ENCODE assay signal across 14 mouse cellular contexts in genomic region chr13:26495871-26496270, GRCm38 (mm10).
DNase-seq lines count a peak whose midpoint lies in the region.
"Had no signal": no experiment of that assay in that cellular context is flagged by ENCODE, and none has a peak within 500 bp of the region (broad histone marks: within the 10 kb centered on the region; RNA-seq: fewer than 3 reads in every experiment).

No protein-coding gene starts in this region.

- DNase-seq in Muller cell, postnatal 12 days (ENCODE audit: inconsistent ontology term) = peak; percentile 67
- peak; percentile 16 for DNase-seq in NIH3T3 (ENCODE audit: low read depth)
- peak; percentile 74 for DNase-seq in adipocyte (ENCODE audit: low spot score)
- no peak for DNase-seq in layer of hippocampus, adult 8-10 months (ENCODE audit: low spot score in 2 of 2)
- no peak for DNase-seq in ovary, postnatal 10 days (ENCODE audit: low spot score)
- no peak for DNase-seq in cerebellum, postnatal 25 days
- DNase-seq: adrenal gland, adult 2 months; adrenal gland, postnatal 10 days; adrenal gland, postnatal 25 days; cerebellum, adult 11 months; cerebellum, adult 18-20 months; cerebellum, adult 8-10 months; cerebellum, adult 9-11 months; cerebellum, postnatal 14 days had no signal

Comparison
In these comparisons a context has a peak if more than half of its experiments do, and no peak if none do; other contexts are left out.
1. DNase-seq: peak in Muller cell, postnatal 12 days (single experiment), NIH3T3 (single experiment) and adipocyte (single experiment); none in layer of hippocampus, adult 8-10 months (0 of 2), ovary, postnatal 10 days (single experiment) and cerebellum, postnatal 25 days (0 of 2).